Mouse (Mus musculus) myocyte (in vitro differentiated cells): ENCODE measurements around the gene Sdk1.

ENCODE experiments used
- POLR2A ChIP-seq: IDR thresholded peaks from one replicate; pipeline ENCODE4 v1.6.1; 2011; ENCODE audit warnings: low read depth, mild to moderate bottlenecking, control low read depth, moderate library complexity; ENCODE audit not compliant: insufficient read length
- TCF12 ChIP-seq: IDR thresholded peaks from one replicate; pipeline ENCODE4 v1.6.1; 2011; ENCODE audit warnings: mild to moderate bottlenecking, control low read depth; ENCODE audit not compliant: poor library complexity, insufficient read depth, severe bottlenecking

GRCm38 (mm10) chr5:141781142-141781541, 539.9 kb downstream of the Sdk1 start:
- TF ChIP-seq TCF12 (no peak), POLR2A (no peak)
